Mouse (Mus musculus): ENCODE data around the gene Spata9. TPM values are rescaled to one million over a fixed set of nuclear protein-coding genes. Genes with fewer than 3 reads are reported as not detected.

Spata9 gene
- polyA plus RNA-seq, 2 experiments, result 0.04 to 0.47 TPM

DNA sequence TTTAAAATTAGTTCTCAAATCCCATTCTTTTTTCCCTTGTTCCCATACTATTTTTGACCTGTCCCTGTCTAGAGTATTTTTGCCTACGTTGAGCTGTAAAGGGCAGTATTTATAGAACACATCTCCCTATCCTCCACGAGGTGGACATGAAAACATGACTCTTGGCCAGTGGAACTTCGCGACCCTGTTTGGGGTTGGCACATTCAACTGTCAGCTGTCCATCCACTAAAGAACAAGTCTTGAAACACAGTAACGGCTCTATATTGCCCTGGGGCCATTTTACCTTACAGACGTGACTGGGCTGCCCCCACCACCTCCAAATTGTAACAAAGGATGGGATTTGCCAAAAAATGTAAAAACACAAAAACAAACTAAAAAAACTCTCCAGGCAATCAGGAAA is 24.2 kb upstream of the Spata9 start:
- peak overlapping the region; percentile 60 to 77 for H3K4me3 ChIP-seq (ENCODE audit: insufficient read depth in 1 of 2, low read depth in 2 of 2, low read length in 2 of 2)
- DNase-seq (ENCODE audit: low read depth in 3 of 3, low spot score in 3 of 3) (no peak), ATAC-seq (ENCODE audit: insufficient read depth) (no peak)
- H3K9ac ChIP-seq (replicated peaks), result peak overlapping the region; percentile 61; the same call in 1 of the 2 replicates
- no peaks in the 10 kb centered on the region for H3K36me3 ChIP-seq (replicated peaks; ENCODE audit: control insufficient read depth, insufficient read depth, low read depth)
- no peak overlapping the region for H3K27ac ChIP-seq
- 5% methylated on average over 6 of the region's 6 CpGs for WGBS (ENCODE audit: insufficient replicate concordance)
- H3K9me3 ChIP-seq (ENCODE audit: control insufficient read depth, low read length), result no peaks in the 10 kb centered on the region
- peak overlapping the region; percentile 71 for H3K4me2 ChIP-seq (ENCODE audit: low read depth)
- TF ChIP-seq CTCF (IDR thresholded peaks at IDR 0.05; ENCODE audit: low read depth) (no peak), EP300 (IDR thresholded peaks at IDR 0.05; ENCODE audit: low read depth) (no peak)
- peaks cover 4% of the 10 kb centered on the region for H3K27me3 ChIP-seq (ENCODE audit: control insufficient read depth, insufficient read depth, low read length)
- peaks cover 0 to 4% of the 10 kb centered on the region in 2 experiments; a peak in 2 of 4 replicates for H3K4me1 ChIP-seq (replicated peaks; ENCODE audit: control insufficient read depth in 2 of 2, insufficient read depth in 2 of 2, low read length in 1 of 2)

DNA sequence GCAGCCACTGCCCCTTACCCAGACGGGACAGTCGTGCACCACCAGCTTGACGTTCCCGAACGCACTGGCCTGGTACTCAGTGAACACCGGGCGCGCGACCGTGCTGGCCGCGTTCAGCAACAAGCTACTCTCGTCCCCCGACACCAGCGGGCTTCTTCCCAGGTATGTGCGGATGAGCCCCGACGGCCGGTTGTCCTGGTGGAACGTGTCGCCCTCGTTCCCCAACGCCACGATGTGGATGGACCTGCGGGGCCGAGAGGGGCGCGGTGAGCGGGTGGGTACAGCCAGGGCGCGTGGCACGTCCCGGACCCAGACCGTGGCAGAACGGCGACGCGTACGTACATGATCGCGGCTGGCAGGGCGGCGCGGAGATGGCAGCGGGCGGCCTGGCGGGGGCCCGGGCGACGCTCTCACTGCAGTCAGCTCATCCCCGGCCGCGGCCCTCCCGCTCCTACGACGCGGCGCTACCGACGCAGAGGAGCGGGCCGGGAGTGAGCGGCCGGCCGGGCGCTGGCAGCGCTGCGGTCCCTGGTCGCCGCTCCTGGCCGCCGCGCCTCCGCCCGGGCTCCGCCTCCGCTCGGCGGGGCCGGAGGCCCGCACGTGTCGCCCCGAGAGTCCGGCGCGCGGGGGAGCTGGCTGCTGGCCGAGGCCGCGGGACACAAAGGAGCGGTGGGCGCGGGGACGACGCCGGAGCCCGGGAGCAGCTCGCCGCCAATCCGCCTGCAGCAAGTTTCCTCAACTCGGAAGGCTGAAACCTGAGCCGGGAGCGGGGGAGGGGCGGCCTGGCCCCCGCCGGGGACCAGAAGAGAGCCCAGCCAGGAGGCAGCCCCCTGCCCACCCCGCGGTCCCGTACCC is 23.5 kb upstream of the Spata9 start, which contains the start of gene Rhobtb3:
Gene Rhobtb3, minus strand, starts transcription at position 737 of the 855 bp plus-strand sequence.
- peak within 1 kb of the TSS; percentile 61 for H3K9ac ChIP-seq (replicated peaks)
- H3K4me3 ChIP-seq (ENCODE audit: insufficient read depth in 1 of 2, low read depth in 2 of 2, low read length in 2 of 2), result peak within 1 kb of the TSS; percentile 60 to 77
- ATAC-seq (ENCODE audit: insufficient read depth) (peak; percentile 79), DNase-seq (ENCODE audit: low read depth in 3 of 3, low spot score in 3 of 3) (peak in 1 of 3 experiments; percentile 17)
- no peaks in the 10 kb centered on the region for H3K9me3 ChIP-seq (ENCODE audit: control insufficient read depth, low read length)
- TF ChIP-seq CTCF (IDR thresholded peaks at IDR 0.05; ENCODE audit: low read depth) (no peak), EP300 (IDR thresholded peaks at IDR 0.05; ENCODE audit: low read depth) (no peak)
- peak within 1 kb of the TSS; percentile 71 for H3K4me2 ChIP-seq (ENCODE audit: low read depth)
- H3K36me3 ChIP-seq (replicated peaks; ENCODE audit: control insufficient read depth, insufficient read depth, low read depth), result no peaks in the 10 kb centered on the region
- H3K27me3 ChIP-seq (ENCODE audit: control insufficient read depth, insufficient read depth, low read length), result peaks cover 4% of the 10 kb centered on the region
- under 1% methylated on average over 94 of the region's 110 CpGs for WGBS (ENCODE audit: insufficient replicate concordance)
- peaks cover 0 to 4% of the 10 kb centered on the region in 2 experiments; a peak in 2 of 4 replicates for H3K4me1 ChIP-seq (replicated peaks; ENCODE audit: control insufficient read depth in 2 of 2, insufficient read depth in 2 of 2, low read length in 1 of 2)
- no peak within 1 kb of the TSS for H3K27ac ChIP-seq

DNA sequence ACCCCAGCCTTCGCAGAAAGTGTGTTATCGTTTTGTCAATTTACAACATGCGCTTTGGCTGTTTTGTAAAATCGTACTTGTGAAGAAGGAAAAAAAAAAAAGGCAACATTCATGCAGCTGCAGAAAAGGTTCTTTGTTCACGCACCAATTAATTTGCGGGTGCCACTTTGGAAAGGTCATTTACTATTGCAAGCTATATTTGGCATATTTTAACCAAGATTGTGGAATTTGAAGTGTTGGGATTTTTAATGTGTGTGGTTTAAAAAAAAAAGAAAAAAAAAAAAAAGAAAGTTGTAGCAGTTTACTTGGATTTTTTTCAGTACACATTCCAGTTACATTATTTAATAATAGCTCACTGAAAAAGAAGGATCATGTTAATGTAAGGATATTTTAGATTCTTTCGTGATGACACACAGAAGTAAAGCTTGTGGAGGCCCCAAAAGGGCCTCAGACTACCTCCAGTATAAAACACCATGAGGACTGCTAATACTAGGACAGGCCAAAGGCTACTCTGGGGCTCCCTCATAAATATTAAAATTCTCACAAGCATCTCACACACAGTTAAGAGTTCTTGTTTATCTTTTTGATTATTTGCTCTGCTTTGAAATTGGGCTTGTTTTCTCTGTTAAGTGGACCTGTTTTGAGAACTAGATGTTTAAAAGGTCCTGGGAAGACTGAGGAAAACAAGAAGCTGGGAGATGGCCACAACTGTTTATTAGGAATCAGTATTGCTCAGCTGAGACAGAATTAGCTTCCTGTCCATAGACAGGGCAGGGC is 22.7 kb upstream of the Spata9 start:
- H3K27me3 ChIP-seq (ENCODE audit: control insufficient read depth, insufficient read depth, low read length), result peaks cover 4% of the 10 kb centered on the region
- no peak for DNase-seq (ENCODE audit: low read depth in 3 of 3, low spot score in 3 of 3)
- no peak overlapping the region for H3K27ac ChIP-seq
- H3K4me1 ChIP-seq (replicated peaks; ENCODE audit: control insufficient read depth in 2 of 2, insufficient read depth in 2 of 2, low read length in 1 of 2), result peaks cover 0 to 4% of the 10 kb centered on the region in 2 experiments; a peak in 2 of 4 replicates
- no peak for ATAC-seq (ENCODE audit: insufficient read depth)
- peak overlapping the region; percentile 60 to 77 for H3K4me3 ChIP-seq (ENCODE audit: insufficient read depth in 1 of 2, low read depth in 2 of 2, low read length in 2 of 2)
- peak overlapping the region; percentile 61 for H3K9ac ChIP-seq (replicated peaks)
- peak overlapping the region; percentile 71 for H3K4me2 ChIP-seq (ENCODE audit: low read depth)
- H3K36me3 ChIP-seq (replicated peaks; ENCODE audit: control insufficient read depth, insufficient read depth, low read depth), result no peaks in the 10 kb centered on the region
- no peak for TF ChIP-seq CTCF (IDR thresholded peaks at IDR 0.05; ENCODE audit: low read depth)
- TF ChIP-seq EP300 (IDR thresholded peaks at IDR 0.05; ENCODE audit: low read depth), result no peak
- H3K9me3 ChIP-seq (ENCODE audit: control insufficient read depth, low read length), result no peaks in the 10 kb centered on the region
- WGBS (ENCODE audit: insufficient replicate concordance), result 8% methylated on average over 7 of the region's 7 CpGs

DNA sequence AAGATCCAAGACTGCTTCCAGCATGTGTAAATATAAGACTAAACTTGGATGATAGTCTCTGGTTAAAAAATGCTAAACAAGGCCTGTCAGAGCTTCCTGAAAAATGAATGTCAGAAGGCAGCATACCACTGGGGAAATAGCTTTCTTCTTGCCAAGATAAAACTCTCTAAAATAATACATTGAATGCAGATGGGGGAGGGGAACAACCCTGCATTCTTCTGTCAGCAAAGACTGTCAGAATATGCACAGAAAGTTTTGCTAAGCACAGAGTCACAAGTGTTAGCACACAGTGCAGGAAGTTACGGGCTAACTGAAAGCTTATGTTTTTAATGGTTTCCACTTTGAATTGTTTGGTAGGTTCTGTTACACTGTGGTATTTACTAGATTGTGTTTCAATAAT is 16.7 kb upstream of the Spata9 start:
- Histone ChIP-seq H3K27ac (no peak overlapping the region), H3K36me3 (replicated peaks; ENCODE audit: control insufficient read depth, insufficient read depth, low read depth) (no peaks in the 10 kb centered on the region), H3K4me3 (ENCODE audit: insufficient read depth in 1 of 2, low read depth in 2 of 2, low read length in 2 of 2) (no peak overlapping the region), H3K27me3 (ENCODE audit: control insufficient read depth, insufficient read depth, low read length) (no peaks in the 10 kb centered on the region), H3K9me3 (ENCODE audit: control insufficient read depth, low read length) (no peaks in the 10 kb centered on the region), H3K4me2 (ENCODE audit: low read depth) (no peak overlapping the region), H3K9ac (replicated peaks) (no peak overlapping the region), H3K4me1 (replicated peaks; ENCODE audit: control insufficient read depth in 2 of 2, insufficient read depth in 2 of 2, low read length in 1 of 2) (no peaks in the 10 kb centered on the region)
- WGBS (ENCODE audit: insufficient replicate concordance), result 39% methylated on average over 1 of the region's 1 CpGs
- ATAC-seq (ENCODE audit: insufficient read depth) (no peak), DNase-seq (ENCODE audit: low read depth in 3 of 3, low spot score in 3 of 3) (no peak)
- TF ChIP-seq EP300 (IDR thresholded peaks at IDR 0.05; ENCODE audit: low read depth) (no peak), CTCF (IDR thresholded peaks at IDR 0.05; ENCODE audit: low read depth) (no peak)
